Mouse (Mus musculus): ENCODE data around the gene Rnf126.

DNA sequence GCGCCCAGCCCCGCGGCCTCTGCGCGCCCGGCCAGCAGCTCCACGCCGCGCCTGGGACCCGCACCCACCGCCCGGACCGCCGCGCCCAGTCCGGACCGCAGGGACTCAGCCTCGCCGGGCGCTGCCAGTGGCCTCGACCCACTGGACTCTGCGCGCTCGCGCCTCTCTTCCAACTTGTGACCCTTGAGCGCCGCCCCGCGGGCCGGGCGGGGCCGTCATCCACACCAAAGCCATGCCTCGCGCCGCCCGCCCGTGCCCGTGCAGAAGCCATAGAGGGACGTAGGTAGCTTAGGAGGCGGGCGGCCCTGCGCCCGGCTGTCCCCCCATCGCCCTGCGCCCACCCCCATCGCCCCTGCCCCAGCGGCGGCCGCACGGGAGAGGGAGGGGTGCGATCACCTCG is 31.4 kb downstream of the Rnf126 start:
- TF ChIP-seq CTCF (IDR thresholded peaks at IDR 0.05; ENCODE audit: control insufficient read depth, insufficient read depth, low read length) (no peak), POLR2A (IDR thresholded peaks at IDR 0.05; ENCODE audit: borderline replicate concordance, control insufficient read depth, low read depth, low read length) (no peak)
